ENCODE assay signal across 19 mouse cellular contexts in the genomic region with DNA sequence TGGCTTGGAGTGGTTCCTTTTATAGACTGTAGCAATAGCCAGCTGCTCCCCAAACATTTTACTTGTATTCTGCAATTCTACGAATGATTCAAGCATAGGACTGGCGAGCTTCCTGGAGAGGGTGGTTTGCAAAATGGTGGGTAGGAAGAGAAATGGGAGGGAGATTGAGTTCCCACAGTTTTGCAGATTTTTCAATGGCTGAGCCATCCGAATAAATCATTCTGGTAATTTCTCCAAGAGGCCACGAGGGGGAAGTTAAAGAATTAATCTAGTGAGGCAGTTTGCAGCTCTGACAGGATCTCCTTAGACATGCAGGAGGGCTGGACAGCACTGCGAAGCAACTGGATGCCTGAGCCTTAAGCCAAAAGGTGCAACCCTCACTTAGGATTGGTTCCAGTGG.
DNase-seq lines count a peak whose midpoint lies in the region; ATAC-seq lines count a peak whose summit lies in the region.
"Had no signal": no experiment of that assay in that cellular context is flagged by ENCODE, and none has a peak within 500 bp of the region (broad histone marks: within the 10 kb centered on the region; RNA-seq: fewer than 3 reads in every experiment).

No protein-coding gene starts in this region.

- H3K36me3 ChIP-seq in embryonic facial prominence, embryonic 11.5 days (replicated peaks; ENCODE audit: control insufficient read depth, insufficient read depth, low read depth, low read length), result no peaks in the 10 kb centered on the region
- H3K36me3 ChIP-seq in embryonic facial prominence, embryonic 10.5 days (replicated peaks), result no peaks in the 10 kb centered on the region
- H3K36me3 ChIP-seq in embryonic facial prominence, embryonic 14.5 days (ENCODE audit: control insufficient read depth, insufficient read depth, low read length), result no peaks in the 10 kb centered on the region
- H3K36me3 ChIP-seq: limb, embryonic 13.5 days; midbrain, embryonic 15.5 days; neural tube, embryonic 13.5 days; stomach, embryonic 15.5 days had no signal

- WGBS in embryonic facial prominence, embryonic 11.5 days, result 58% methylated on average over 5 of the region's 5 CpGs
- 69% methylated on average over 5 of the region's 5 CpGs for WGBS in embryonic facial prominence, embryonic 10.5 days
- WGBS in embryonic facial prominence, embryonic 14.5 days, result 51% methylated on average over 5 of the region's 5 CpGs

- no peak for ATAC-seq in embryonic facial prominence, embryonic 11.5 days (replicated peaks; ENCODE audit: insufficient number of reproducible peaks, low FRiP score, low TSS enrichment, low read depth)
- ATAC-seq in embryonic facial prominence, embryonic 14.5 days (ENCODE audit: low read depth), result no peak
- ATAC-seq: midbrain, embryonic 15.5 days; Patski had no signal

- H3K27me3 ChIP-seq in embryonic facial prominence, embryonic 11.5 days (ENCODE audit: control insufficient read depth, insufficient read depth, low read length), result no peaks in the 10 kb centered on the region
- peaks cover 9% of the 10 kb centered on the region; the same call in 1 of the 2 replicates for H3K27me3 ChIP-seq in embryonic facial prominence, embryonic 10.5 days (replicated peaks; ENCODE audit: low read depth, poor library complexity, severe bottlenecking)
- H3K27me3 ChIP-seq in embryonic facial prominence, embryonic 14.5 days (replicated peaks; ENCODE audit: control insufficient read depth, insufficient read depth, low read length), result no peaks in the 10 kb centered on the region
- H3K27me3 ChIP-seq: Patski; stomach, embryonic 15.5 days had no signal

- no peak overlapping the region for H3K4me2 ChIP-seq in embryonic facial prominence, embryonic 11.5 days (ENCODE audit: low read depth, low read length)
- no peak overlapping the region for H3K4me2 ChIP-seq in embryonic facial prominence, embryonic 14.5 days (ENCODE audit: low read depth, low read length)
- H3K4me2 ChIP-seq: limb, embryonic 13.5 days; midbrain, embryonic 15.5 days; neural tube, embryonic 13.5 days; stomach, embryonic 15.5 days had no signal

- DNase-seq in embryonic facial prominence, embryonic 11.5 days (ENCODE audit: low spot score), result peak; percentile 30
- no peak for DNase-seq in embryonic facial prominence, embryonic 10.5 days (ENCODE audit: low spot score)
- peak; percentile 23 for DNase-seq in kidney, postnatal 10 days
- DNase-seq in kidney, adult 18-20 months, result no peak
- DNase-seq in 416B (ENCODE audit: low read depth), result peak; percentile 58
- peak; percentile 50 for DNase-seq in embryonic facial prominence, embryonic 14.5 days (ENCODE audit: low spot score)
- no peak for DNase-seq in spleen, postnatal 36 days (ENCODE audit: low spot score in 2 of 2)
- DNase-seq in right cerebral cortex, postnatal 25 days, result no peak
- DNase-seq: adrenal gland, postnatal 10 days; cerebellum, postnatal 36 days; heart, postnatal 4 days; kidney, postnatal 25 days; layer of hippocampus, postnatal 36 days; thymus, postnatal 25 days had no signal

- H3K4me3 ChIP-seq in embryonic facial prominence, embryonic 11.5 days (ENCODE audit: low read depth, low read length), result no peak overlapping the region
- no peak overlapping the region for H3K4me3 ChIP-seq in embryonic facial prominence, embryonic 10.5 days
- no peak overlapping the region for H3K4me3 ChIP-seq in embryonic facial prominence, embryonic 14.5 days (ENCODE audit: low read depth, low read length)
- H3K4me3 ChIP-seq: limb, embryonic 13.5 days; midbrain, embryonic 15.5 days; neural tube, embryonic 13.5 days; stomach, embryonic 15.5 days had no signal

- no peaks in the 10 kb centered on the region; the same call in 1 of the 2 replicates for H3K4me1 ChIP-seq in embryonic facial prominence, embryonic 11.5 days (ENCODE audit: control insufficient read depth, insufficient read depth, low read length)
- H3K4me1 ChIP-seq in embryonic facial prominence, embryonic 10.5 days, result peaks cover 30% of the 10 kb centered on the region
- no peaks in the 10 kb centered on the region; the same call in 1 of the 2 replicates for H3K4me1 ChIP-seq in embryonic facial prominence, embryonic 14.5 days (ENCODE audit: control insufficient read depth, insufficient read depth, low read length)
- H3K4me1 ChIP-seq: stomach, embryonic 15.5 days had no signal

- no peaks in the 10 kb centered on the region for H3K9me3 ChIP-seq in embryonic facial prominence, embryonic 11.5 days (replicated peaks; ENCODE audit: control insufficient read depth, low read length)
- H3K9me3 ChIP-seq in embryonic facial prominence, embryonic 10.5 days, result no peaks in the 10 kb centered on the region
- H3K9me3 ChIP-seq in embryonic facial prominence, embryonic 14.5 days (ENCODE audit: control insufficient read depth, low read length), result no peaks in the 10 kb centered on the region
- H3K9me3 ChIP-seq: limb, embryonic 13.5 days; midbrain, embryonic 15.5 days; neural tube, embryonic 13.5 days; stomach, embryonic 15.5 days had no signal

- no peak overlapping the region for H3K27ac ChIP-seq in embryonic facial prominence, embryonic 11.5 days (replicated peaks; ENCODE audit: low read depth, low read length)
- H3K27ac ChIP-seq in embryonic facial prominence, embryonic 10.5 days (replicated peaks), result no peak overlapping the region
- no peak overlapping the region for H3K27ac ChIP-seq in embryonic facial prominence, embryonic 14.5 days (replicated peaks; ENCODE audit: low read depth, low read length)
- H3K27ac ChIP-seq: limb, embryonic 13.5 days; midbrain, embryonic 15.5 days; neural tube, embryonic 13.5 days; stomach, embryonic 15.5 days had no signal

- no peak overlapping the region for H3K9ac ChIP-seq in embryonic facial prominence, embryonic 11.5 days (replicated peaks; ENCODE audit: low read length)
- no peak overlapping the region for H3K9ac ChIP-seq in embryonic facial prominence, embryonic 14.5 days (ENCODE audit: low read depth, low read length)
- H3K9ac ChIP-seq: limb, embryonic 13.5 days; midbrain, embryonic 15.5 days; neural tube, embryonic 13.5 days; stomach, embryonic 15.5 days had no signal

Comparison
In these comparisons a context has a peak if more than half of its experiments do, and no peak if none do; other contexts are left out.
1. DNase-seq: peak in embryonic facial prominence, embryonic 11.5 days (single experiment), kidney, postnatal 10 days (single experiment), 416B (single experiment) and embryonic facial prominence, embryonic 14.5 days (single experiment); none in embryonic facial prominence, embryonic 10.5 days (single experiment), kidney, adult 18-20 months (single experiment), spleen, postnatal 36 days (0 of 2) and right cerebral cortex, postnatal 25 days (single experiment).